Mouse (Mus musculus): ENCODE data around the gene Scaf4. TPM values are rescaled to one million over a fixed set of nuclear protein-coding genes. Genes with fewer than 3 reads are reported as not detected.
A peak's percentile ranks its signal among the peaks of the same experiment; 100 is the strongest.

Gene Scaf4
- polyA plus RNA-seq, 1 experiment from 2014 or later: 27.3 TPM

GRCm38 (mm10) chr16:90198626-90199025, 85.7 kb downstream of the Scaf4 start:
- 70% methylated on average over 6 of the region's 6 CpGs for WGBS
- no peak for ATAC-seq (ENCODE audit: insufficient number of reproducible peaks, low FRiP score)

GRCm38 (mm10) chr16:90197337-90197973, 86.8 kb downstream of the Scaf4 start:
- H3K27me3 ChIP-seq (replicated peaks): no peaks in the 10 kb centered on the region
- no peaks in the 10 kb centered on the region for H3K9me3 ChIP-seq (replicated peaks)
- peaks cover 33% of the 10 kb centered on the region for H3K4me1 ChIP-seq (replicated peaks)
- peak overlapping the region; percentile 60 for H3K9ac ChIP-seq
- peak overlapping the region; percentile 85 for H3K27ac ChIP-seq (ENCODE audit: poor library complexity, severe bottlenecking)
- 2% methylated on average over 22 of the region's 22 CpGs for WGBS
- peak; percentile 94 for ATAC-seq (ENCODE audit: insufficient number of reproducible peaks, low FRiP score)
- peak overlapping the region; percentile 45 for H3K4me3 ChIP-seq
- no peaks in the 10 kb centered on the region for H3K36me3 ChIP-seq
- H3K4me2 ChIP-seq: peak overlapping the region; percentile 73

More at GRCm38 (mm10) chr16:90198626-90199025, 85.7 kb downstream of the Scaf4 start:
- no peak overlapping the region for H3K4me2 ChIP-seq
- H3K9me3 ChIP-seq (replicated peaks): no peaks in the 10 kb centered on the region
- no peaks in the 10 kb centered on the region for H3K36me3 ChIP-seq
- peaks cover 37% of the 10 kb centered on the region for H3K4me1 ChIP-seq (replicated peaks)
- H3K27me3 ChIP-seq (replicated peaks): no peaks in the 10 kb centered on the region
- no peak overlapping the region for H3K4me3 ChIP-seq
- no peak overlapping the region; the same call in 1 of the 2 replicates for H3K27ac ChIP-seq (ENCODE audit: poor library complexity, severe bottlenecking)
- H3K9ac ChIP-seq: no peak overlapping the region

GRCm38 (mm10) chr16:90196688-90197240, 87.5 kb downstream of the Scaf4 start:
- Histone ChIP-seq H3K27ac (ENCODE audit: poor library complexity, severe bottlenecking) (peak overlapping the region; percentile 85), H3K9ac (no peak overlapping the region), H3K27me3 (replicated peaks) (no peaks in the 10 kb centered on the region), H3K4me3 (peak overlapping the region; percentile 45; the same call in 1 of the 2 replicates), H3K4me2 (peak overlapping the region; percentile 73), H3K36me3 (no peaks in the 10 kb centered on the region), H3K4me1 (replicated peaks) (peaks cover 29% of the 10 kb centered on the region), H3K9me3 (replicated peaks) (no peaks in the 10 kb centered on the region)
- no peak for ATAC-seq (ENCODE audit: insufficient number of reproducible peaks, low FRiP score)
- WGBS: 65% methylated on average over 7 of the region's 7 CpGs

- no peaks in the 10 kb centered on the region for H3K36me3 ChIP-seq
- no peak for ATAC-seq (ENCODE audit: insufficient number of reproducible peaks, low FRiP score)
Observed at GRCm38 (mm10) chr16:90193719-90194118, 90.6 kb downstream of the Scaf4 start.

GRCm38 (mm10) chr16:90191289-90191688, 93.0 kb downstream of the Scaf4 start:
- Histone ChIP-seq H3K27ac (ENCODE audit: poor library complexity, severe bottlenecking) (no peak overlapping the region), H3K4me2 (no peak overlapping the region), H3K4me3 (no peak overlapping the region), H3K4me1 (replicated peaks) (0 out of 2 replicates have a peak, but pooled peaks cover 7% of the 10 kb centered on the region), H3K27me3 (replicated peaks) (no peaks in the 10 kb centered on the region), H3K36me3 (no peaks in the 10 kb centered on the region), H3K9me3 (replicated peaks) (no peaks in the 10 kb centered on the region), H3K9ac (no peak overlapping the region)
- 70% methylated on average over 6 of the region's 6 CpGs for WGBS
- ATAC-seq (ENCODE audit: insufficient number of reproducible peaks, low FRiP score): no peak

More at GRCm38 (mm10) chr16:90193719-90194118, 90.6 kb downstream of the Scaf4 start:
- no peak overlapping the region for H3K27ac ChIP-seq (ENCODE audit: poor library complexity, severe bottlenecking)
- H3K9ac ChIP-seq: no peak overlapping the region
- no peak overlapping the region for H3K4me2 ChIP-seq
- H3K9me3 ChIP-seq (replicated peaks): no peaks in the 10 kb centered on the region
- no peak overlapping the region for H3K4me3 ChIP-seq
- no peaks in the 10 kb centered on the region for H3K27me3 ChIP-seq (replicated peaks)
- peaks cover 25% of the 10 kb centered on the region for H3K4me1 ChIP-seq (replicated peaks)

GRCm38 (mm10) chr16:90187453-90187852, 96.8 kb downstream of the Scaf4 start:
- H3K27ac ChIP-seq (ENCODE audit: poor library complexity, severe bottlenecking): no peak overlapping the region
- peak; percentile 54 for ATAC-seq (ENCODE audit: insufficient number of reproducible peaks, low FRiP score)
- H3K4me3 ChIP-seq: no peak overlapping the region
- 22% methylated on average over 13 of the region's 13 CpGs for WGBS
- H3K36me3 ChIP-seq: no peaks in the 10 kb centered on the region
- H3K4me2 ChIP-seq: 0 out of 2 replicates have a peak overlapping the region, but pooled peaks have one; percentile 25
- no peaks in the 10 kb centered on the region for H3K9me3 ChIP-seq (replicated peaks)
- 0 out of 2 replicates have a peak, but pooled peaks cover 5% of the 10 kb centered on the region for H3K4me1 ChIP-seq (replicated peaks)
- H3K9ac ChIP-seq: no peak overlapping the region
- H3K27me3 ChIP-seq (replicated peaks): no peaks in the 10 kb centered on the region

- WGBS: 42% methylated on average over 8 of the region's 8 CpGs
- Histone ChIP-seq H3K36me3 (no peaks in the 10 kb centered on the region), H3K27ac (ENCODE audit: poor library complexity, severe bottlenecking) (no peak overlapping the region), H3K4me1 (replicated peaks) (0 out of 2 replicates have a peak, but pooled peaks cover 5% of the 10 kb centered on the region), H3K4me2 (no peak overlapping the region), H3K4me3 (no peak overlapping the region), H3K27me3 (replicated peaks) (no peaks in the 10 kb centered on the region), H3K9me3 (replicated peaks) (no peaks in the 10 kb centered on the region), H3K9ac (no peak overlapping the region)
- ATAC-seq (ENCODE audit: insufficient number of reproducible peaks, low FRiP score): no peak
Observed at GRCm38 (mm10) chr16:90185928-90186588, 98.2 kb downstream of the Scaf4 start.

GRCm38 (mm10) chr16:90184135-90184534, 100.2 kb downstream of the Scaf4 start:
- no peak overlapping the region for H3K4me2 ChIP-seq
- 79% methylated on average over 6 of the region's 6 CpGs for WGBS
- H3K27ac ChIP-seq (ENCODE audit: poor library complexity, severe bottlenecking): no peak overlapping the region
- H3K36me3 ChIP-seq: no peaks in the 10 kb centered on the region
- H3K4me1 ChIP-seq (replicated peaks): 0 out of 2 replicates have a peak, but pooled peaks cover 5% of the 10 kb centered on the region
- no peak overlapping the region for H3K9ac ChIP-seq
- H3K27me3 ChIP-seq (replicated peaks): no peaks in the 10 kb centered on the region
- no peak for ATAC-seq (ENCODE audit: insufficient number of reproducible peaks, low FRiP score)
- no peak overlapping the region for H3K4me3 ChIP-seq
- no peaks in the 10 kb centered on the region for H3K9me3 ChIP-seq (replicated peaks)

GRCm38 (mm10) chr16:90181673-90182072, 102.6 kb downstream of the Scaf4 start:
- no peaks in the 10 kb centered on the region for H3K9me3 ChIP-seq (replicated peaks)
- H3K4me3 ChIP-seq: no peak overlapping the region
- no peaks in the 10 kb centered on the region for H3K36me3 ChIP-seq
- H3K9ac ChIP-seq: no peak overlapping the region
- no peaks in the 10 kb centered on the region for H3K4me1 ChIP-seq (replicated peaks)
- H3K4me2 ChIP-seq: no peak overlapping the region
- 81% methylated on average over 8 of the region's 8 CpGs for WGBS
- ATAC-seq (ENCODE audit: insufficient number of reproducible peaks, low FRiP score): no peak
- H3K27ac ChIP-seq (ENCODE audit: poor library complexity, severe bottlenecking): no peak overlapping the region
- H3K27me3 ChIP-seq (replicated peaks): no peaks in the 10 kb centered on the region

- Histone ChIP-seq H3K4me1 (replicated peaks) (peaks cover 5% of the 10 kb centered on the region; the same call in 1 of the 2 replicates), H3K27ac (ENCODE audit: poor library complexity, severe bottlenecking) (no peak overlapping the region), H3K9ac (no peak overlapping the region), H3K27me3 (replicated peaks) (no peaks in the 10 kb centered on the region), H3K4me2 (no peak overlapping the region), H3K4me3 (no peak overlapping the region), H3K36me3 (no peaks in the 10 kb centered on the region), H3K9me3 (replicated peaks) (no peaks in the 10 kb centered on the region)
- WGBS: 71% methylated on average over 6 of the region's 6 CpGs
- no peak for ATAC-seq (ENCODE audit: insufficient number of reproducible peaks, low FRiP score)
Observed at GRCm38 (mm10) chr16:90180975-90181374, 103.3 kb downstream of the Scaf4 start.

- ATAC-seq (ENCODE audit: insufficient number of reproducible peaks, low FRiP score): no peak
- H3K4me1 ChIP-seq (replicated peaks): peaks cover 5% of the 10 kb centered on the region; the same call in 1 of the 2 replicates
- H3K4me3 ChIP-seq: no peak overlapping the region
Observed at GRCm38 (mm10) chr16:90179892-90180291, 104.4 kb downstream of the Scaf4 start.

More at GRCm38 (mm10) chr16:90179892-90180291, 104.4 kb downstream of the Scaf4 start:
- no peak overlapping the region for H3K9ac ChIP-seq
- H3K27ac ChIP-seq (ENCODE audit: poor library complexity, severe bottlenecking): no peak overlapping the region
- H3K27me3 ChIP-seq (replicated peaks): no peaks in the 10 kb centered on the region
- no peaks in the 10 kb centered on the region for H3K9me3 ChIP-seq (replicated peaks)
- no peak overlapping the region for H3K4me2 ChIP-seq
- WGBS: 73% methylated on average over 5 of the region's 5 CpGs
- no peaks in the 10 kb centered on the region for H3K36me3 ChIP-seq
